Mouse (Mus musculus) forebrain, postnatal 0 days (tissue): ENCODE measurements around the gene Esrrg. TPM values are rescaled to one million over a fixed set of nuclear protein-coding genes. Genes with fewer than 3 reads are reported as not detected.

Source experiments
- ATAC-seq: fragments of 200-750 bp; cut with Nextera tagmentation; 2 replicates; pipeline ENCODE4 v1.8.0; 2017; ENCODE audit warnings: mild to moderate bottlenecking, moderate library complexity
- DNase-seq: peaks from one replicate; pipeline ENCODE4 v3.0.0-alpha.2; 2015
- H3K27ac ChIP-seq: fragments of 300-500 bp; sonication (generic); 2 replicates; pipeline ENCODE4 v1.5.1; 2014; ENCODE audit warnings: low read depth, mild to moderate bottlenecking, antibody characterized with exemption, low read length, moderate library complexity, mixed read lengths
- H3K27me3 ChIP-seq: fragments of 300-500 bp; sonication (generic); 2 replicates; pipeline ENCODE4 v1.6.1; 2014; ENCODE audit warnings: mild to moderate bottlenecking, low read length, mixed read lengths; ENCODE audit not compliant: insufficient read depth
- H3K36me3 ChIP-seq: fragments of 300-500 bp; sonication (generic); 2 replicates; pipeline ENCODE4 v1.6.1; 2014; ENCODE audit warnings: mild to moderate bottlenecking, moderate library complexity; ENCODE audit not compliant: insufficient read depth
- H3K4me1 ChIP-seq: fragments of 300-500 bp; sonication (generic); 2 replicates; pipeline ENCODE4 v1.6.1; 2014; ENCODE audit warnings: antibody characterized with exemption; ENCODE audit not compliant: insufficient read depth
- H3K4me2 ChIP-seq: fragments of 300-500 bp; sonication (generic); 2 replicates; pipeline ENCODE4 v1.6.1; 2014; ENCODE audit warnings: low read depth, mild to moderate bottlenecking, moderate library complexity
- H3K4me3 ChIP-seq: fragments of 300-500 bp; sonication (generic); 2 replicates; pipeline ENCODE4 v1.5.1; 2014; ENCODE audit warnings: low read depth, low read length, mixed read lengths
- H3K9ac ChIP-seq: fragments of 300-500 bp; sonication (generic); 2 replicates; pipeline ENCODE4 v1.6.1; 2014; ENCODE audit warnings: mild to moderate bottlenecking
- H3K9me3 ChIP-seq: fragments of 300-500 bp; sonication (generic); 2 replicates; pipeline ENCODE4 v1.6.1; 2016; ENCODE audit warnings: low read length
- CTCF ChIP-seq: sonication (generic); IDR thresholded peaks from 2 replicates; pipeline ENCODE4 v1.5.1; 2016; ENCODE audit warnings: antibody characterized with exemption, control low read depth, low read depth
- WGBS: fragments of 180-500 bp; shearing (Covaris S2); extraction: QIAGEN DNeasy Blood & Tissue Kit; methylation state at CpG from one replicate; pipeline ENCODE4 v1.1.7; 2014; 5-methylcytosine and 5-hydroxymethylcytosine counted together
- polyA plus RNA-seq: library from polyadenylated mRNA; unstranded; fragments of >200 nt; fragmentation: Nextera tagmentation; extraction: Ambion mirVana; gene quantifications from 2 replicates; pipeline ENCODE4 v1.2.1, GENCODE M21; 2015
- total RNA-seq: library from RNA; depleted of rRNA; stranded (reverse); fragments of >200 nt; gene quantifications from 2 replicates; pipeline ENCODE4 v1.2.3, GENCODE M21; 2014

Gene Esrrg
- total and polyA plus RNA-seq, 2 experiments from 2014 or later, result 9.2 to 11.9 TPM

GRCm38 (mm10) chr1:187648551-187648950, 40.0 kb downstream of the Esrrg start:
- Histone ChIP-seq H3K4me2 (no peak overlapping the region), H3K9me3 (no peaks in the 10 kb centered on the region), H3K9ac (no peak overlapping the region), H3K36me3 (no peaks in the 10 kb centered on the region), H3K27me3 (no peaks in the 10 kb centered on the region), H3K4me1 (0 out of 2 replicates have a peak, but pooled peaks cover 6% of the 10 kb centered on the region), H3K4me3 (no peak overlapping the region), H3K27ac (no peak overlapping the region)
- no peak for ATAC-seq
- no peak for DNase-seq
- no peak for TF ChIP-seq CTCF
- 91% methylated on average over 8 of the region's 8 CpGs for WGBS

- H3K4me2 ChIP-seq, result no peak overlapping the region
- no peaks in the 10 kb centered on the region for H3K27me3 ChIP-seq
- H3K27ac ChIP-seq, result no peak overlapping the region
- no peak for TF ChIP-seq CTCF
- H3K9ac ChIP-seq, result no peak overlapping the region
- 58% methylated on average over 5 of the region's 5 CpGs for WGBS
- ATAC-seq (no peak), DNase-seq (no peak)
- 0 out of 2 replicates have a peak, but pooled peaks cover 6% of the 10 kb centered on the region for H3K4me1 ChIP-seq
- H3K36me3 ChIP-seq, result no peaks in the 10 kb centered on the region
- H3K9me3 ChIP-seq, result no peaks in the 10 kb centered on the region
- H3K4me3 ChIP-seq, result no peak overlapping the region
Observed at GRCm38 (mm10) chr1:187649871-187650270, 41.3 kb downstream of the Esrrg start.

- peak; percentile 42 for ATAC-seq
- Histone ChIP-seq H3K27ac (peak overlapping the region; percentile 69), H3K9ac (peak overlapping the region; percentile 76), H3K9me3 (no peaks in the 10 kb centered on the region), H3K36me3 (no peaks in the 10 kb centered on the region), H3K4me2 (peak overlapping the region; percentile 93), H3K4me1 (0 out of 2 replicates have a peak, but pooled peaks cover 6% of the 10 kb centered on the region), H3K4me3 (peak overlapping the region; percentile 60), H3K27me3 (no peaks in the 10 kb centered on the region)
- DNase-seq, result peak; percentile 50
- 8% methylated on average over 24 of the region's 24 CpGs for WGBS
- 0 out of 2 replicates have a peak, but pooled peaks have one; percentile 10 for TF ChIP-seq CTCF
Observed at GRCm38 (mm10) chr1:187650786-187651687, 42.4 kb downstream of the Esrrg start.

- Histone ChIP-seq H3K27ac (peak overlapping the region; percentile 69), H3K4me2 (peak overlapping the region; percentile 93), H3K36me3 (no peaks in the 10 kb centered on the region), H3K4me1 (0 out of 2 replicates have a peak, but pooled peaks cover 6% of the 10 kb centered on the region), H3K27me3 (no peaks in the 10 kb centered on the region), H3K4me3 (peak overlapping the region; percentile 60), H3K9ac (peak overlapping the region; percentile 76), H3K9me3 (no peaks in the 10 kb centered on the region)
- no peak for TF ChIP-seq CTCF
- WGBS, result 3% methylated on average over 47 of the region's 47 CpGs
- DNase-seq, result peak; percentile 68
- ATAC-seq, result peak; percentile 88
Observed at GRCm38 (mm10) chr1:187651688-187652241, 43.2 kb downstream of the Esrrg start.

GRCm38 (mm10) chr1:187652445-187652844, 43.9 kb downstream of the Esrrg start:
- no peaks in the 10 kb centered on the region for H3K27me3 ChIP-seq
- 17% methylated on average over 7 of the region's 7 CpGs for WGBS
- 0 out of 2 replicates have a peak, but pooled peaks cover 6% of the 10 kb centered on the region for H3K4me1 ChIP-seq
- no peaks in the 10 kb centered on the region for H3K36me3 ChIP-seq
- H3K4me3 ChIP-seq, result peak overlapping the region; percentile 60
- no peak overlapping the region for H3K27ac ChIP-seq
- no peak for TF ChIP-seq CTCF
- ATAC-seq (no peak), DNase-seq (no peak)
- H3K9ac ChIP-seq, result no peak overlapping the region
- H3K9me3 ChIP-seq, result no peaks in the 10 kb centered on the region
- H3K4me2 ChIP-seq, result peak overlapping the region; percentile 93

GRCm38 (mm10) chr1:187653390-187653789, 44.8 kb downstream of the Esrrg start:
- H3K9ac ChIP-seq, result no peak overlapping the region
- no peak for TF ChIP-seq CTCF
- H3K4me2 ChIP-seq, result no peak overlapping the region
- no peaks in the 10 kb centered on the region for H3K27me3 ChIP-seq
- H3K9me3 ChIP-seq, result no peaks in the 10 kb centered on the region
- no peak for DNase-seq
- ATAC-seq, result no peak
- 0 out of 2 replicates have a peak, but pooled peaks cover 6% of the 10 kb centered on the region for H3K4me1 ChIP-seq
- H3K36me3 ChIP-seq, result no peaks in the 10 kb centered on the region
- H3K4me3 ChIP-seq, result no peak overlapping the region
- 57% methylated on average over 9 of the region's 9 CpGs for WGBS
- H3K27ac ChIP-seq, result no peak overlapping the region

GRCm38 (mm10) chr1:187660963-187661362, 52.4 kb downstream of the Esrrg start:
- no peak for ATAC-seq
- DNase-seq, result no peak
- 47% methylated on average over 9 of the region's 9 CpGs for WGBS

More at GRCm38 (mm10) chr1:187660963-187661362, 52.4 kb downstream of the Esrrg start:
- Histone ChIP-seq H3K36me3 (no peaks in the 10 kb centered on the region), H3K4me3 (no peak overlapping the region), H3K4me2 (no peak overlapping the region), H3K9ac (no peak overlapping the region), H3K27ac (no peak overlapping the region), H3K4me1 (no peaks in the 10 kb centered on the region; the same call in 1 of the 2 replicates), H3K9me3 (no peaks in the 10 kb centered on the region), H3K27me3 (no peaks in the 10 kb centered on the region)
- no peak for TF ChIP-seq CTCF
